Mouse (Mus musculus) right cerebral cortex, adult 2 months (tissue): ENCODE measurements around the gene Oaz3.

Experiments used
- DNase-seq, 2 experiments: peaks; one replicate each; pipeline ENCODE4 v3.0.0; 2021 to 2022; ENCODE audit warnings: low spot score in 2 of 2

Gene Oaz3

GRCm38 (mm10) chr3:94457055-94457454, 13.3 kb upstream of the Oaz3 start:
- DNase-seq = no peak

GRCm38 (mm10) chr3:94456529-94457000, 12.8 kb upstream of the Oaz3 start:
- peak; percentile 88 for DNase-seq

DNA sequence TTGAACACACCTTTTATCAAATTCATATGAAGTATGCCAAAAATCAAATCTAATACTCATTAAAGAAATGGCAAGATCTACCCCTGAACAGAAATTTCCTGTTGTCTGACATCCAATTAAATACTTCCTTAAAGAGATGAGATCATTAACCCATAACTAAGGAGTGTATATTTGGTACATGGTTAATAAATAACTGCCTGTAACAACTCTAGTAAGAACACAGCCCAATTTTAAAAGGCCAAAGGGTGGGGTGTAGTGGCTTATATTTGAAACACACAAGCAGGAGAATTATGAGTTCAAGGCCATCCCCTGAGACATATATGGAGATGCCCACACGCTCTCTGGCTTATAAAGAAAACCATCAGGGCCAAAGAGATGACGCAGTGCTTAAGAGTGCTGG, 5.7 kb upstream of the Oaz3 start:
- no peak for DNase-seq

GRCm38 (mm10) chr3:94442951-94443596, 641 bp downstream of the Oaz3 start, which contains the start of gene Mrpl9:
Gene Mrpl9, plus strand, starts transcription at chr3:94443318.
- peak; percentile 95 to 96 for DNase-seq

DNA sequence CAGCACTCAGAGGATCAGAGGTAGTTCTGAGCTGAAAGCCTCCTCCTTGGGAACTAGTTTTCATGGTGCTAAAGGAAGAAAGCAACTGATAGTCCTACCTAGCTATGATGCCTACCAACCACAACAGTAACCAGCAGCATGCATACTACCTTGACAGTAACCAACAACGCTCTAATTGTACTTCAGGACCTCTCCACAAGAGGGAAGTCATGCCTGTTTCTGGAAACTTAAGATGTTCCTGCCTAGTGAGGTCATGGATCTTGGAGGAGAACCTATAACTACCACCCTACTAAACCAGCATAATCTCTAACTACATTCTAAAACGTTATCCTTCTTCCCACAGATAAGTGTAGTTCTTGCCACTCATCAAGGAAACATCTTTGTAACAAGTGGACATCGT, 2.5 kb downstream of the Oaz3 start:
- DNase-seq = peak in 1 of 2 experiments; percentile 13

DNA sequence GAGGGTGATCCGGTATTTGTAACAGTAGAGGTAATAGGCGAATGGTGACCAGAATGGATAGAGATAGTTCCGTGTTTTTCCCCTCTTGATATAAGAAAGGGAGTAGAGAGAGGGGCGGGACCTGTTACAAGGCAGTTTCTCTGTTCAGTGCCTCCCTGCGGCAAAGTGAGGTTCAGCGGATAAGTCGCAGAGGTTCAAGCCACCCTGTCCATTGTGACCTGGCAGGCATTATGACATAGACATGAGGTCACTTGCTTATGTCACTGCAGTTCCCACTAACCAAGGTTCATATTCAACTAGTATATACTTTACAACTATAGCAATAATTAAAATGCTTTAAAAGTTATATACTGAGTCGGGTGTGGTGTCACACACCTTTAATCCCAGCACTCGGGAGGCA, 7.3 kb downstream of the Oaz3 start:
- DNase-seq = no peak

GRCm38 (mm10) chr3:94434305-94434704, 9.4 kb downstream of the Oaz3 start:
- no peak for DNase-seq

DNA sequence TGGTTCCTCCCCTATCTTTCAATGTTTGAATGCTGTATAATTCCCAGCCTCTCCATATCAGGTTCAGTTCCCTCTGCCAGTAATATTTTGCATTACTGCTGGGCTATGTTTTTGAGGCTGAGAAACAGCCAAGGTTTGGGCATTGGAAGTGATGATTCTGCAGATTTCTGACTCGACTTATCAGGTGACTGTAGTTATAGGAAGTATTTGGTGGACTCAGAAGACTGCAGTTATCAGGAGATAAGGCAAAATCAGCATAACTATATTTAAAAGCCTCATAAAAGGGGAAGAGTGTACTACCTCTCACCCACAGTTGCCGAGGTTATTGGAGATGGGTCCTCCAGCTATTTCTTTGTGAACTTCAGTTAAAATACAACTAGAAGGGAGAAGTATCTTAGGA, 12.7 kb downstream of the Oaz3 start:
- no peak for DNase-seq

DNA sequence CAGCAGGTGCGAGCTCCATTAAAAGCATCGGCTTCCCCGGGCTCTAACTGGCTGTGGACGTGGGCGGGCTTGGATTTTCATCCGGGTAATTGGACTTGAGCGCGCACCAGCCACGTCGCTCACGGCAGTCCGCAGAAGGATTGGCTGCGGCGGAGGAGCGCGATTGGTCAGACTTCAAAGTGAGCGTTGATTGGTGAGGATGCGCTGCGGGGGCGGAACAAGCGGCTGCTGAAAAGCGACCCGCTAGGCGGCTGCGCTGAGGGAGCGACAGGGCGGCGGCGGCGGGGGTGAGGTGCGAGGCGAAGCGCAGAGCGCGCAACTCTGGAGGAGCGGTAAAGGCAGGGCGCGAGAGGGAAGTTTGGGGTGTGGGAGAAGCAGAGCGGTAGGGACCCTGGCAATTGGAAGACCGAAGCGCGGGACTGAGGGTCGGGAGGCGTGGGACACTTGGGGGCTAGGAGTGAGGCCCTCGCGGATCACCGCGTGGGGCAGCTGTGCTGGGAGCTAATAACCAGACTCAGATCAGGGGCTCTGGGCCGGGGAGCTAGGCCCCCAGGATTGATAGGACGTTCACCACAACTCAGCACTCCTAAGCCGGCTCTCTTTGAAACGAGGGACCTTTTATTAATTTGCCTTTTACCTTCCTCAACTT, 30.6 kb downstream of the Oaz3 start, which contains the start of gene Tdrkh:
Gene Tdrkh, plus strand, starts transcription at position 243 of the 649 bp plus-strand sequence.
- DNase-seq = peak; percentile 99

DNA sequence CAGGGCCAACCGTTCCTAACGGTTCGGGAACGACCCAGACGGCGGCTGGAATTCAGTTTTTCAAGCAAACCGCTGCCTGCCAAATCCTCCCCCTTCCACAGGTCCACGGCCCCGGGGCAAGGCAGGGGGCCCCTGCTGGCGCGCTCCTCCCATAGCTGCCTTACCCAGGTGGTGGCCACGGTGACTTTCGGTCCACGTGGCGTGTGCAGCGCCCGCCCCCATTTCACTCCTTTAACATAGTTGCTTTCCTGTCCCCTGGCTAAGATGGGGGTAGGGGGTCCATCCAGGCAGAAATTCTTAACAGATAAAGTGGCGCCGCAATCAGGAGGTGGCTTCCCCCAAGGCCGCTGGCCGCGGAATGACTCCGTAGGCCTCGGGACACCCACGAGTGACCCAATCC, 31.2 kb downstream of the Oaz3 start:
- no peak for DNase-seq

DNA sequence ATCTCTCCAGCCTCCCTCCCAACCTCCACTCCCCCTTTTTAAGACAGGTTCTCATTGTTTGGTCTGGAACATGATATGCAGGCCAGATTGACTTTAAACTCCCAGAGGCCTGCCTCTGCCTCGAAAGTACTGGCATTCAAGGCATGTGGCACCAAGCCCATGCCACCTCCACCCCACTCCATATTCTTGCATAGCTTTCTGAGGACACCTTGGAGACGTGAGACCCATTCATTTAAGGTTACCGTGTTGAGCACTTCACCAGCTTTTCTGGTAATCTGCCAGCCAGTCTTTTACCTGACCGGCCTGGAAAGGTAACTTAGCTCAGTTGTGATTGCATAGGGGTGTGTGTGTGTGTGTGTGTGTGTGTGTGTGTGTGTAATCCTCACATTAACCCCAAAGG, 38.2 kb downstream of the Oaz3 start:
- no peak for DNase-seq

- DNase-seq = peak; percentile 60 to 66
These were observed 39.2 kb downstream of the Oaz3 start for GRCm38 (mm10) chr3:94404366-94405054.

DNA sequence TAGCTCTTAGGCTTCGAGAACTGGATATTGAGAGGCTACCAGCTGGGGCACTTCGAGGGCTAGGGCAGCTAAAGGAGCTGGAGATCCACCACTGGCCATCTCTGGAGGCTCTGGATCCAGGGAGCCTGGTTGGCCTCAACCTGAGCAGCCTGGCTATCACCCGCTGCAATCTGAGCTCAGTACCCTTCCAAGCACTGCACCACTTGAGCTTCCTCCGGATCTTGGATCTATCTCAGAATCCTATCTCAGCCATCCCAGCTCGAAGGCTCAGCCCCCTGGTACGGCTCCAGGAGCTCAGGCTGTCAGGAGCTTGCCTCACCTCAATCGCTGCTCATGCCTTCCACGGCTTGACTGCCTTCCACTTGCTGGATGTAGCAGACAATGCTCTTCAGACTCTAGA, 41.3 kb downstream of the Oaz3 start:
- DNase-seq = no peak

DNA sequence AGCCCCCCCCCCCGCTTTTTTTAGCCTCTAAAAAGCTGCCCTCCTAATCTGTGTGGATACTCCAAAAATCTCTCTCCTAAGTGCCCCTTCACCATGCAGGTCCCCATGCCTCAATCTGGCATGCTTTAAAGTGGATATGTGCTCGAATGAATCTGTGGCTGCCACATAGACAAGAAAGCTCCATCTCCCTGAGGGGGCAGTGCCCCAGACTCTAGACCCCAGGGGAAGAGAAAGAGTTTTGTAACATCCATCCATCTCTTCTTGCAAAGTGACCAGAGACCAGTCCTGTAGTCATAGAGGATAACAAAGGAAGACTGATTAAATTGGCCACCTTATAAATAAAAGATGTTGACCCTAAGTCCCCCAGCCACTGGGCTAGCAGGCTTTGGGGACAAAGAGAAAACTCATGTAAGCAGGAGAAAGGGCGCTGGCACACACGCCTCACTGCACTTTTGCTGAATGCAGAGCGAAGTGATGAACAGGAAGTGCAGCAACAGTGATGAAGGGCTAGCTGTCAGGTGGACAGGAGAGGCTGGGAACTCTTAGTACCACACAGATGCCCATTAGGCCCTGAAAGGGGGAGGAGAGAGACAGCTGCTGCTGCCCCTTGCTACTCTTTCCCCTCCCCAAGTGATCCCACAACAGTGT, 43.9 kb downstream of the Oaz3 start:
- DNase-seq = no peak

- DNase-seq = no peak
These were observed 44.7 kb downstream of the Oaz3 start for GRCm38 (mm10) chr3:94398943-94399481.

GRCm38 (mm10) chr3:94398217-94398616, 45.5 kb downstream of the Oaz3 start, which contains the start of gene Lingo4:
Gene Lingo4, plus strand, starts transcription at chr3:94398517.
- no peak for DNase-seq

GRCm38 (mm10) chr3:94396851-94397250, 46.9 kb downstream of the Oaz3 start:
- no peak for DNase-seq

GRCm38 (mm10) chr3:94396336-94396735, 47.4 kb downstream of the Oaz3 start:
- DNase-seq = no peak

DNA sequence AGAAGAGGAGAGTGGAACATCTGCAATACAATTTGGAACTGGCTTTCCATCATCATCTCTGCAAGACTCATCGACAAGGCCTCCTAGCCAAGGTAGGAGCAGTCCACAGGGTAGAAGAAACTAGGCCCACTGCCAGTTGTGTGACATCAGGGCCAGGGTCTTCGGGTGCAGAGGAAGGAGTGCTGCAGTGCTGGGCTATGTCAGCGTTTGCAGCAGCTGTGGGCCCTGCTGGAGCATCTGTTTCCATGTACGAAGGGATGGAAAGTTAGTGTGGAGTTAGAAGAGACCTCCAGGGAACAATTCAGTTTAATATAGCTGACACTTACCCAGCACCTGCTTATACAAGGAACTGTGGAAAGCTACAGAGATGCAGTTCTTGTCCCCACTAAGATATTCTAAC, 50.7 kb downstream of the Oaz3 start:
- no peak for DNase-seq

DNA sequence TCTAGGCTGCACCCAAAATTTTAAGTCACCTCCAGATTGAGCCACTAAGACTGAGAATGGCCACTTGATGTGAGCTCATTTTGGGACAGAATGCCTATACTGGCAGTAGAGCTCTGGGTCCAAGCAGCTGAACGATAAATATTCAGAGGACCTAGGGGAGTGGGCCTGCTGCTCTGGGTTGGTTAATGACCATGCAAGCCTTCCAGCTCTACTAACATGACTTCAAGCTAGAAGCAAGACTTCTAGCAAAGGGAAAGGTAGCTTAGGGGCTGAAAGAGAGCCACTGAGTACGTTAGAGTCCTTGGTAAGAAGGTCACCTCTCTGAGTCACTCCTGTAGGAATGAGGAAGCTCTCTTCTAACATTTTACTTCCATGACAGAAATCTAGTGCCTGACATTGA, 51.6 kb downstream of the Oaz3 start:
- DNase-seq = no peak

DNA sequence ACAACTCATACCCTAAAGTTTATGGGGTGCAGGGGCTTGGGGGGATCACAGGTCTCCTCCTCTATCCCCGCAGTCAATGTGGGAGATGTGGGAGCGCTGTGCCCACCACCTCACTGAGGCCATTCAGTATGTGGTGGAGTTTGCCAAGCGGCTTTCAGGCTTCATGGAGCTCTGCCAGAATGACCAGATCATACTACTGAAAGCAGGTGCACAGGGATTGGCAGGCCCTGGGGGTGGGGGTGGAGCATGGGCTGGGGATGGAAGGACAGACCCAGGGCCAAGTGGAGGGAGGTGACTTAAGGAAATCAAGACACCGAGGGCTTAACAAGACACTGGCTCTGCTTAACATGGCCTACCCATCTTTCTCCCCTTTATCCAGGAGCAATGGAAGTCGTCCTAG, 52.7 kb downstream of the Oaz3 start:
- DNase-seq = no peak

GRCm38 (mm10) chr3:94389420-94389819, 54.3 kb downstream of the Oaz3 start:
- no peak for DNase-seq
